Mouse (Mus musculus) forebrain, embryonic 10.5 days (tissue): Measurements from ENCODE around the gene Gm8439. TPM values are rescaled to one million over a fixed set of nuclear protein-coding genes. Genes with fewer than 3 reads are reported as not detected.

Experiments used
- polyA plus RNA-seq: library from polyadenylated mRNA; unstranded; fragments of >200 nt; fragmentation: Nextera tagmentation; extraction: Ambion mirVana; gene quantifications from 2 replicates; pipeline ENCODE4 v1.2.1, GENCODE M21; 2016

Gene Gm8439
- polyA plus RNA-seq, 1 experiment from 2014 or later = not detected

Other genes with a start within 250 kb of the Gm8439 start
- 31.0 and 31.4 TPM in 2 replicates for gene Scmh1, start 183.5 kb upstream of the Gm8439 start, polyA plus RNA-seq
- gene Slfnl1, start 56.5 kb upstream of the Gm8439 start, polyA plus RNA-seq = not detected in 2 replicates
- gene Ctps, start 18.5 kb upstream of the Gm8439 start, polyA plus RNA-seq = 152 and 158 TPM in 2 replicates
- 13.8 and 14.3 TPM in 2 replicates for gene Cited4, start 77.8 kb downstream of the Gm8439 start, polyA plus RNA-seq
- gene Kcnq4, start 159.9 kb downstream of the Gm8439 start, polyA plus RNA-seq = 1.5 and 1.8 TPM in 2 replicates
- gene Nfyc, start 242.8 kb downstream of the Gm8439 start, polyA plus RNA-seq = 128 and 131 TPM in 2 replicates